Mouse (Mus musculus) lung, embryonic 16.5 days (tissue): ENCODE results near the gene Olfr342. TPM values are rescaled to one million over a fixed set of nuclear protein-coding genes. Genes with fewer than 3 reads are reported as not detected.

Experiments used
- ATAC-seq: fragments of 200-750 bp; cut with Nextera tagmentation; 2 replicates; pipeline ENCODE4 v1.8.0; 2017; ENCODE audit warnings: low read depth, mild to moderate bottlenecking, moderate library complexity
- H3K27ac ChIP-seq: fragments of 300-500 bp; sonication (generic); 2 replicates; pipeline ENCODE4 v1.5.1; 2014; ENCODE audit warnings: mild to moderate bottlenecking, control low read depth, low read length
- H3K27me3 ChIP-seq: fragments of 300-500 bp; sonication (generic); 2 replicates; pipeline ENCODE4 v1.6.1; 2014; ENCODE audit warnings: low read depth, low read length, mixed read lengths; ENCODE audit not compliant: control insufficient read depth, insufficient read depth
- H3K36me3 ChIP-seq: fragments of 300-500 bp; sonication (generic); 2 replicates; pipeline ENCODE4 v1.6.1; 2014; ENCODE audit warnings: low read length; ENCODE audit not compliant: control insufficient read depth, insufficient read depth
- H3K4me1 ChIP-seq: fragments of 300-500 bp; sonication (generic); replicated peaks from 2 replicates; pipeline ENCODE4 v1.6.1; 2014; ENCODE audit warnings: low read length, mixed read lengths; ENCODE audit not compliant: control insufficient read depth, insufficient read depth
- H3K4me2 ChIP-seq: fragments of 300-500 bp; sonication (generic); 2 replicates; pipeline ENCODE4 v1.6.1; 2014; ENCODE audit warnings: low read depth, low read length, control low read depth
- H3K4me3 ChIP-seq: fragments of 300-500 bp; sonication (generic); 2 replicates; pipeline ENCODE4 v1.5.1; 2014; ENCODE audit warnings: mild to moderate bottlenecking, low read length, control low read depth
- H3K9ac ChIP-seq: fragments of 300-500 bp; sonication (generic); 2 replicates; pipeline ENCODE4 v1.6.1; 2014; ENCODE audit warnings: low read length, control low read depth
- H3K9me3 ChIP-seq: fragments of 300-500 bp; sonication (generic); 2 replicates; pipeline ENCODE4 v1.6.1; 2016; ENCODE audit warnings: low read length; ENCODE audit not compliant: control insufficient read depth
- WGBS: fragments of 180-500 bp; shearing (Covaris S2); extraction: QIAGEN DNeasy Blood & Tissue Kit; methylation state at CpG from one replicate; pipeline ENCODE4 v1.1.7; 2014; 5-methylcytosine and 5-hydroxymethylcytosine counted together
- polyA plus RNA-seq: library from polyadenylated mRNA; unstranded; fragments of >200 nt; fragmentation: Nextera tagmentation; extraction: Ambion mirVana; gene quantifications from 2 replicates; pipeline ENCODE4 v1.2.1, GENCODE M21; 2015

Gene Olfr342
- polyA plus RNA-seq = not detected in 2 replicates

DNA sequence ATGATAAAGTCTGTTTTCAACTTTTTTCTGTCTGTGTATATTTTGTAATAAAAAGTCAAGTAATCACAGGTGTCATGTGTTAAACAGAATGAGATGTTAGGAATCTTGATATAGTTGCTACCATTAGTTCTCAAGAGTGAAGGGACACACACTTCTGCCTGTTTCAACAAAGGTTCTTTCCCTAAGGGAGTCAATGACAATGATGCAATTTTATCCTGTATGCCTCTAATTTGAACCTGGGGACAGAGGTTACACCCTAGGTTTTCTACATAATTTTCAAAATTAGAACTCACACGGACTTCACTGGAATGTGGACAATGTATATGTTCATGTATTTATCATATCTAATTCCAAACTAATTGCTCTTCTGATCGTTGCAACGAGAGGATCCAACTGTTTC, at the start of gene Olfr342:
Gene Olfr342 (plus strand): TSS at position 301 of the 400 bp plus-strand sequence.
- Histone ChIP-seq H3K4me1 (no peaks in the 10 kb centered on the region), H3K9ac (no peak within 1 kb of the TSS), H3K9me3 (no peaks in the 10 kb centered on the region), H3K4me2 (no peak within 1 kb of the TSS), H3K4me3 (no peak within 1 kb of the TSS), H3K27ac (no peak within 1 kb of the TSS), H3K36me3 (no peaks in the 10 kb centered on the region), H3K27me3 (no peaks in the 10 kb centered on the region)
- ATAC-seq = no peak
- 57% methylated on average over 3 of the region's 3 CpGs for WGBS

DNA sequence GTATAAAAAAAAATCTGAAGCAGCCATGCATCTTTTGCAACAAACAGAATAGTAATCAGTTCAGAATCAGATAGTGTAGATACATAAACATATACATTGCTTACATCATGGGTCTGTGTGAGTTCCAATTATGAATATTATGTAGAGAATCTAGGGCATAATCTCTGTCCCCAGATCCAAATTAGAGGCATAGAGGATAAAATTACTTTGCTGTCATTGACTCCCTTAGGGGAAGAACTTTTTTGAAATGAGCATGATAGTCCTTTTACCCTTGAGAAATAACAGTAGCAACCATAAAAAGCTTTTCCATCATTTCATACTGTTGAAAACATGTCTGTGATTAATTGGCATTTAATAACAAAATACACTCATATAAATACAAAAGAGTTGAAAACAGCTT, 42.4 kb upstream of the Olfr342 start, which contains the start of gene Olfr341:
Gene Olfr341 (minus strand): TSS at position 101 of the 400 bp plus-strand sequence.
- no peak within 1 kb of the TSS for H3K4me2 ChIP-seq
- ATAC-seq = no peak

DNA sequence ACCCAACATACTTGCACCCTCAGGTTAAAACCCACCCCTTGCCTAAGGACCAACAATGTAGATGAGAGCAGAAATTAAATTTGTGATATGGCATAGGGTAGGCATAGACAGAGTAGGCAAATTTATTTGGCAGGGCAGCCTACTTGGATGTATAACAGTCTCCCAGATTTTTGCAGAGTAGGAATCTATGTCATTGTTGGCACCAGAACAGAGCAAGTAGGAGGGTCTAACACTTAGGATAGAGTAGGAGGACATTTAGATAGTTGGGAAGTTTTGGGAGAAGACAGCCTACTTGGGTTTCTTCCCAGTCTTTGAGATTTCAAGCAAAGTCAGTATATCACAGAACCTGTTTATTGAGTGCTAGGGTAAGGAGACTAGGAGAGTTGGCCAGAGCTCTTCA, 40.4 kb downstream of the Olfr342 start:
- H3K36me3 ChIP-seq = no peaks in the 10 kb centered on the region
- H3K4me3 ChIP-seq = no peak overlapping the region
- H3K4me2 ChIP-seq = no peak overlapping the region
- H3K9me3 ChIP-seq = no peaks in the 10 kb centered on the region
- no peaks in the 10 kb centered on the region for H3K4me1 ChIP-seq
- H3K9ac ChIP-seq = no peak overlapping the region
- no peak overlapping the region for H3K27ac ChIP-seq
- ATAC-seq = peak; percentile 77
- H3K27me3 ChIP-seq = no peaks in the 10 kb centered on the region

More for the DNA sequence above, 42.4 kb upstream of the Olfr342 start, which contains the start of gene Olfr341:
- Histone ChIP-seq H3K9ac (no peak within 1 kb of the TSS), H3K4me3 (no peak within 1 kb of the TSS), H3K4me1 (no peaks in the 10 kb centered on the region), H3K27ac (no peak within 1 kb of the TSS), H3K27me3 (no peaks in the 10 kb centered on the region), H3K36me3 (no peaks in the 10 kb centered on the region), H3K9me3 (no peaks in the 10 kb centered on the region)

DNA sequence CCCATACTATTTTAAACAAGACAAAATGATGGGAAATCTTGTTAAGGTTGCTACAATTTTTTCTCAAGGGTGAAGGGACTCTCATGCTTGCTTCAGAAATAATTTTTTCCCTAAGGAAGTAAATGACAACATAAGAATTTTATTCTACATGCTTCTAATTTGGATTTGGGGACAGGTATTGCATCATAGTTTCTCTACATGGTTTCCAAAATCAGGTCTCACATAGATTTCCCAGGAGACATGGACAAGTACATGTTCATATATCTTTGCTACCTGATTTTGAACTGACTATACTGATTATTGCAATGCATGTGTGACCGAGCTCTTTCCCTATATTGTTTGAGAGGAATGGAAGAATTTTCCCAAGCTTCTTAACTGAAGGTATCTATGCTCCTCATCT, 41.6 kb downstream of the Olfr342 start, which contains the start of gene Olfr344:
Gene Olfr344 (plus strand): TSS at position 301 of the 400 bp plus-strand sequence.
- H3K27ac ChIP-seq = no peak within 1 kb of the TSS
- H3K9me3 ChIP-seq = no peaks in the 10 kb centered on the region
- H3K9ac ChIP-seq = no peak within 1 kb of the TSS
- ATAC-seq = no peak
- 56% methylated on average over 1 of the region's 1 CpGs for WGBS
- no peak within 1 kb of the TSS for H3K4me3 ChIP-seq
- no peak within 1 kb of the TSS for H3K4me2 ChIP-seq
- H3K27me3 ChIP-seq = no peaks in the 10 kb centered on the region
- no peaks in the 10 kb centered on the region for H3K36me3 ChIP-seq
- H3K4me1 ChIP-seq = no peaks in the 10 kb centered on the region

DNA sequence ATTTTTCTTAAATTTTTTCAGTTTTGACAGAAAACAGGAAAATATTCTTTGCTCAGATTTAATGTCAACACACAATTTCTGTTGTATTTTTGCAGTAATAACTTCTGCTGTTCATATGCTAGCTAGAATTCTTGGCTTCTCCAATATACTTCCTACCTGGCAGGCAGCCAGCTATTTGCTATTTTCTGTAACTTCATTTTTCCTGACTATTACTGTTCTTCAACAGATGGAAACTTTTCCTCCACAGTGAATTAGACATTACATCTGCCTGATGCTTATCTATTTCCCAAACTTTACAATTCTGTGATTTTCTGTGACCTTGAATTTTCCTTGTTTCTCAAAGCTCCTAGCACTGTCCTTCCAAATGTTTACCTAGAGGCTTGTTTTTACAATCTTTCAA, 42.2 kb downstream of the Olfr342 start:
- Histone ChIP-seq H3K9ac (no peak overlapping the region), H3K9me3 (no peaks in the 10 kb centered on the region), H3K27me3 (no peaks in the 10 kb centered on the region), H3K4me3 (no peak overlapping the region), H3K36me3 (no peaks in the 10 kb centered on the region), H3K4me1 (no peaks in the 10 kb centered on the region), H3K4me2 (no peak overlapping the region), H3K27ac (no peak overlapping the region)
- peak; percentile 54 for ATAC-seq

DNA sequence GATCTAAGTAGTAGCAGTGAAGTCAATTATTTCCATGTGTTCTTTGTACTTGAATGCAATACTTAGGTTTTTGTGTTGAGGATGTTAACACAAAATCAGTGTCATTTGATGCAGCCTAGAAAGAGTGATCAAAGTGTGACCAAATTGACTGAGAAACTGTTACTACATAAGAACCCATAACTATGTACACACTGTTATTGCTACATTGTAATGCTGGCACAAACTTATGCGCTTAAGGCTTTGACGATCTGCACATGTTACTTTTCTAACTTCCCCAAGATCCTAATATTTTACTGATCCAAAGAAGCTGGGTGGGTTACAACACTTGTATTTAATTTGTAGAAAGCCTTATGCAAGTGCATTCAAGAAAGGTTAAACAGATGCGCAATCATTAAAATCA, 43.0 kb downstream of the Olfr342 start:
- 85% methylated on average over 3 of the region's 3 CpGs for WGBS
- Histone ChIP-seq H3K4me3 (no peak overlapping the region), H3K27ac (no peak overlapping the region), H3K4me1 (no peaks in the 10 kb centered on the region), H3K9ac (no peak overlapping the region), H3K9me3 (no peaks in the 10 kb centered on the region), H3K27me3 (no peaks in the 10 kb centered on the region), H3K4me2 (no peak overlapping the region), H3K36me3 (no peaks in the 10 kb centered on the region)
- peak; percentile 59; the same call in 1 of the 2 replicates for ATAC-seq

Other genes with a start within 250 kb of the Olfr342 start
- 0.04 TPM in 1 of 2 replicates, not detected in the other for gene Olfr338, start 151.5 kb upstream of the Olfr342 start, polyA plus RNA-seq
- gene Olfr339, start 106.1 kb upstream of the Olfr342 start, polyA plus RNA-seq = not detected in 2 replicates
- not detected in 2 replicates for gene Olfr340, start 72.4 kb upstream of the Olfr342 start, polyA plus RNA-seq
- gene Olfr341, start 42.5 kb upstream of the Olfr342 start, polyA plus RNA-seq = not detected in 2 replicates
- not detected in 2 replicates for gene Olfr344, start 41.7 kb downstream of the Olfr342 start, polyA plus RNA-seq
- gene Olfr345, start 115.0 kb downstream of the Olfr342 start, polyA plus RNA-seq = not detected in 2 replicates
- not detected in 2 replicates for gene Olfr346, start 160.8 kb downstream of the Olfr342 start, polyA plus RNA-seq
- gene Olfr347, start 206.9 kb downstream of the Olfr342 start, polyA plus RNA-seq = not detected in 2 replicates